Mouse (Mus musculus): ENCODE measurements around the gene Dcaf5.

The Dcaf5 gene

GRCm38 (mm10) chr12:80436336-80436976, at the start of gene Dcaf5:
Gene Dcaf5 (minus strand): TSS chr12:80436601.
- peak; percentile 67 for DNase-seq

GRCm38 (mm10) chr12:80483397-80483796, 47.0 kb upstream of the Dcaf5 start:
- no peak for DNase-seq

- no peak for DNase-seq
Observed at GRCm38 (mm10) chr12:80479986-80480385, 43.6 kb upstream of the Dcaf5 start.

GRCm38 (mm10) chr12:80473731-80474130, 37.3 kb upstream of the Dcaf5 start:
- no peak for DNase-seq

- no peak for DNase-seq
Observed at GRCm38 (mm10) chr12:80471926-80472325, 35.5 kb upstream of the Dcaf5 start.

GRCm38 (mm10) chr12:80470206-80470605, 33.8 kb upstream of the Dcaf5 start:
- DNase-seq = no peak

- no peak for DNase-seq
Observed at GRCm38 (mm10) chr12:80463666-80464269, 27.4 kb upstream of the Dcaf5 start.

- peak; percentile 88 for DNase-seq
Observed at GRCm38 (mm10) chr12:80462942-80463651, 26.7 kb upstream of the Dcaf5 start, which contains the start of gene Exd2. Gene Exd2 (plus strand): TSS chr12:80463095.

- peak; percentile 40 for DNase-seq
Observed at GRCm38 (mm10) chr12:80462292-80462896, 26.0 kb upstream of the Dcaf5 start.

GRCm38 (mm10) chr12:80458033-80458432, 21.6 kb upstream of the Dcaf5 start:
- no peak for DNase-seq

- no peak for DNase-seq
Observed at GRCm38 (mm10) chr12:80453506-80453905, 17.1 kb upstream of the Dcaf5 start.

GRCm38 (mm10) chr12:80444525-80445109, 8.2 kb upstream of the Dcaf5 start:
- no peak for DNase-seq

GRCm38 (mm10) chr12:80440957-80441356, 4.6 kb upstream of the Dcaf5 start:
- DNase-seq = no peak

- DNase-seq = no peak
Observed at GRCm38 (mm10) chr12:80437051-80437675, 762 bp upstream of the Dcaf5 start.

- DNase-seq = no peak
Observed at GRCm38 (mm10) chr12:80435887-80436286, 514 bp downstream of the Dcaf5 start.

- peak; percentile 62 for DNase-seq
Observed at GRCm38 (mm10) chr12:80434961-80435691, 1.3 kb downstream of the Dcaf5 start.

- peak; percentile 37 for DNase-seq
Observed at GRCm38 (mm10) chr12:80434601-80434960, 1.8 kb downstream of the Dcaf5 start.

- no peak for DNase-seq
Observed at GRCm38 (mm10) chr12:80433266-80433665, 3.1 kb downstream of the Dcaf5 start.

GRCm38 (mm10) chr12:80427683-80428082, 8.7 kb downstream of the Dcaf5 start:
- no peak for DNase-seq

GRCm38 (mm10) chr12:80415100-80415499, 21.3 kb downstream of the Dcaf5 start:
- DNase-seq = no peak

GRCm38 (mm10) chr12:80410855-80411254, 25.5 kb downstream of the Dcaf5 start:
- no peak for DNase-seq

- DNase-seq = no peak
Observed at GRCm38 (mm10) chr12:80407824-80408223, 28.6 kb downstream of the Dcaf5 start.

Measured in cerebellum, adult 11 months (tissue).